Mouse (Mus musculus) layer of hippocampus, postnatal 10 days (tissue): ENCODE measurements around the gene Ubc. TPM values are rescaled to one million over a fixed set of nuclear protein-coding genes. Genes with fewer than 3 reads are reported as not detected.
"Not testable (repeated sequence)": the region's sequence is repeated elsewhere in the genome, so short reads cannot be mapped to it uniquely, and the experiment has no call there.

Source experiments
- DNase-seq, 2 experiments: peaks; one replicate each; pipeline ENCODE4 v3.0.0; 2021; ENCODE audit warnings: low spot score in 2 of 2
- long read RNA-seq: library from polyadenylated mRNA; stranded (forward); transcript quantifications from one replicate; pipeline ENCODE4 v2.0.0, GENCODE M21; 2023
- total RNA-seq, 2 experiments: library from RNA; stranded (reverse); gene quantifications; 2 replicates each; pipeline ENCODE4 v1.2.3; 2021

Ubc gene
- 100 to 1,000 TPM; 760 to 831 TPM for total RNA-seq
- long read RNA-seq, transcript Ubc-202 (2 exons, 2,618 nt), result major isoform, 63 of 192 reads
- long read RNA-seq, partial matches to known transcripts, result 85 of 192 reads
- long read RNA-seq, other reads (novel, unspliced or antisense), result 43 of 192 reads

DNA sequence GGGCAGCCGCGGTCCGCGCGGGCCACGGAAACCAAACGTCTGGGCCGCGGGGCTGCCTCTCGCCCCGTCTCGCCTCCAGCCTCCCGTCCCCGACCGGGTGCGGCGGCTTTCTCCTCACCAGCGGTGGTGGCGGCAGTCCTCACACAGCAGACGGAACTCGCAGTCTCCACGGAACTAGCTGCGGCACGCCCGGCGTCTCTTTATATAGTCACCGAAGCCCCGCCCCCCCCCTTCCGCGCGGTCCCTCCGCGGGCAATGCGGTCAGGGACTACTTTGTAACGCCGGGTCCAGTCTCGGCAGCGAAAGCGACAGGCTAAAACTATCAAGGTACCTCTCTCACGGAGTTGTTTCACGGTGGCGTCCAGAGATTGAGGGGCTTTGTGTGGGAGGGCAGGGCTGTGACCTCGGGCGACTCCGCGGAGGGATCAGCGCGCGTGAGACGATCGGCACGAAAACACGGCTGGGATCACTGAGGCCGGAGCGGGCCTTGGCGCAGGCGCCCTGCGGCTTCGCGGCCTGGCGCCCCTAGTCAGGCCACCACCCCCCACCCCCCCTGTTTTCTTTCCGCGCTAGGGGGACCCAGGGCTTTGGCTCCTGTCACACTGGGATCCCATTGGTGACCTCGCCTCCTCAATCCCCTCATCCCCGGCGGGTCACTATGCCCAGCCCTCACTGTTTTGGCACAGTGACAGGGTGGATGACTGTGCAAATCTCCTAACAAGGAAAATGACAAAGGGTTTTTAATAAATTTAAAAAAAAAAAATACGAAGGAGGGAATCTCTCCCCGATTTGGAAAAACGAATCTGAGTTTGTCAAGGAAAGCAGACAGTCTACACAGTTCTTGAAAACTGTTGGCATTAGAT lies at the start of gene Ubc:
Gene Ubc (minus strand): TSS at position 624 of the 863 bp plus-strand sequence.
- peak; percentile 89 for DNase-seq

DNA sequence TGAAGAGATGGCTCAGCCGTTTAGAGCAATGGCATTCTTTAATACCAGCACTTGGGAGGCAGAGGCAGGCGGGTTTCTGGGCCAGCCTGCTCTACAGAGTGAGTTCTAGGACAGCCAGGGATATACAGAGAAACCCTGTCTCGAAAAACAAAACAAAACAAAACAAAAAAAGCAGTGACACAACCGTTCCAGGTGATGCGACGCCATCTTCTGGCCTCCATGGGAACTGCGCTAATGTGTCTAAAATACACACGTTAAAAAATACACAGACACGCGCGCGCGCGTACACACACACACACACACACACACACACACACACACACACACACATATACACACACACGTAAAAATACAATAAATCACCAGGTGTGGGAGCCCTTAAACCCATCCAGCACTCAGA lies 44.3 kb upstream of the Ubc start:
- not testable (repeated sequence) for DNase-seq

DNA sequence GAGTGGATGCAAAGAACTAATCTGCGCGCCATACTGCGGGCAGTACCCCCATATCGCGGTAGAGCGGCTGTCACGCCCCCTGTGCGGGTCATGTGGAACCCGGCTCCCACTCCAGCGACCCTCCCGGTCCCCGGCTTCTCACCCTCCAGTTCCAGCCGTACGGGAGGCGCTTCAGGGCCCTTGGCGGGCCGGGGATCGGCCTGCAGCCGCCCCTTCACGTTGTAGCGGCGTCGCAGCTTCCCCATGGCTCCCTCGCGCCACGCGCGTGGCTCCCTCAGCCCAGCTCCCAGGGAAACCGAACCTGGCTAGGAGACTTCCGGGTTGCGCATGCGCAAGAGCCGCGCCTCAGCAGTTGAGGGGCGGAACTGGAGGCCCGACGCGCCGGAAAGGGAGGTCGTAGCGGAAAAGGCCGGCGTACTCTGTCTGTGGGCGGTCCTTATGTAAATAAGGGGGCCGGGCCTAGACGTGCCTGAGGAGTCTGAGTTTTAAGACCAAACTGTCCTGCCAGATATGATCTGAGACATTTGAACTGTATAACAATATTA lies 43.9 kb upstream of the Ubc start, which contains the start of gene Dhx37:
Gene Dhx37 (minus strand): TSS at position 329 of the 545 bp plus-strand sequence.
- peak; percentile 93 to 95 for DNase-seq

DNA sequence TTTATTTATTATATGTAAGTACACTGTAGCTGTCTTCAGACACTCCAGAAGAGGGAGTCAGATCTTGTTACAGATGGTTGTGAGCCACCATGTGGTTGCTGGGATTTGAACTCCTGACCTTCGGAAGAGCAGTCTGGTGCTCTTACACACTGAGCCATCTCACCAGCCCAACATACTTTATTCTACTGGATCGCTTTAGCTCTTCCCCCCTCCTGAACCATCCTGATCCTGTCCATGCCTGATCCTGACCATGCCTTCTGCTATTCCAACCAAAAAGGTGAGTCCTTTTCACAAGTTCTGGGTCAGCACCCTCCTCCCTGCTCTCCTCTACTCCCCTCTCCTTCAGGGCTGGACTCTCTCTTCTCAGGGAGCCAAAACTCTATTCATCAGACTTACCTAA lies 42.3 kb upstream of the Ubc start:
- not testable (repeated sequence) for DNase-seq

DNA sequence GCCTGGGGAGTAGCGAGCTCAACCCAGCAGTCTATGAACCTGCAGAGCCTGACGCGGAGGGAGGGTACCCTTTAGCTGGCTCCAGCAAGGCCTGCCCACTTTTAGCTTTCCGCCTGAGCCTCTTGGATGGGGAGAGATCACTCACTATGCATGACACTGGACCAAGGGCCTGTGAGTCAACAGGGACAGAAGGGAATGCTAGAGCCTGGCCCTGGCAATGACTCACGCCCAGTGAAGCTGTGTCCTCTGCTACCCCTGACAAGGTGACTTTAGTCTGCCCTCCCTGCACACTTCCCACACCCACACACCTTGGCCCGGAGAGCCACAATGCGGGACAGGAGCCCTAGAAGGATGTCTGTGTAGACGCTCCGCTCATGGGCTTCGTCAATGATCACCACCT lies 36.3 kb upstream of the Ubc start:
- no peak for DNase-seq

DNA sequence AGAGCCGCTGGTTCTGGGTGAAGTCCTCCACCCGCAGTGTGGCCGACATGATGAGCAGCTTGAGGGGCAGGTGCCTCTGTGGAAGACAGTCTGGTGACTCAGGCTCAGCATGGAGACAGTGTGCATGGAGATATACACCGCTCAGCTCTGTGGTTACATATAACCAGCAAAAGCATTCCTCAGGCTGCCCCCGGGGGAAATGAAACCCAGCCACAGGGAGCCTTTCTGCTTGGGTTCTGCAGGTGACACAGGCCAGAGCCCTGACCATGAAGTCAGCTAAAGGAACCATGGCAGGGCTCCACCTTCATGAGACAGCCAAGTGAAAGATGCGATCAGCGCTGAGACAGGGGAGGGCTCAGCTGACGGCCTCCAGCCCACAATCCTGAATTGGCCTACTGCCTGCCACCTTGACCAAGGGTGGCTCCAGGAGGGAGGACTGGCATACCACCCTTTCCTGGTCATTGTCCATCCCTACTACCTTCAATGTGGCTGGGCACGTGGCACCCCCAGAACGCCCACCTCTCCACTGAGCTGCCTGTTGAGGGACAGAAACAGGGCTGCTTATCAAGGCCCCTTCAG lies 35.8 kb upstream of the Ubc start:
- DNase-seq, result no peak

DNA sequence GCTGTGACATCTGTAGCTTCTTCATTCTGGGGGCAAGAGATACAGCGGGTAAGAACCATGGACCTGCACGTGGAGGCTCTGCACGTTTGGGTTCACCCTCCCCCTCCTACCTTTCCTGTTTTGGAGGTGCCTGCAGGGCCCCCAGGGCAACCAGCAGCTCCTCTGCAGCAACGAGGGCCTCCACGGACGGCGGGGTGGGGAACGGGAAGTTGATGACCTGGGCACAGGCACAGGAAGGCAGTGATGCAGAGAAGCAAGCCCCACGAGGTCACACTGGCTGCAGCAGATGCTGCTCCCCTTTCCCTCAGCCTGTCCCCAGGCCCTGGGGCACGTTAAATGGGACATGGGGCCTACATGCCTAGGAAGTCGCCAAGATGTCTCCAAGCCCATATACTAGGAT lies 29.1 kb upstream of the Ubc start:
- no peak for DNase-seq

DNA sequence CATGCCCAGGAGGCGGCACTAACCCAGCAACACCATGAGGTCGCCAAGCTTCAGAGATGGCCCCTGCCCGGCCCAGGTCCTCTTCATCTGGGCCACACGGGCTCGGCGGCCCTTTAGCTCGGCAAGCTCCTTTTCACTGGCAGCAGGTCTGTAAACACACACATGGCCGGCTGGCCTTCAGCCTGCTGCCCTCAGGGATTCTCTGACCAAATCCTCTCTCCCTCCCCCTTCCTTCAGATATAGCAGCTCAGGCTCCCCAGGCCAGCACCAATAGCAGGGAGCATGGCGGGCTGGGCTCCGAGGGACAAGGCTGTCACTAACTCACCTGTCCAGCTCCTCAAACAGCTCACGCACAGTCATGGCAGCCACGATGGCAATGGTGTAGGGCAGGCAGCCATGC lies 28.6 kb upstream of the Ubc start:
- DNase-seq, result no peak

DNA sequence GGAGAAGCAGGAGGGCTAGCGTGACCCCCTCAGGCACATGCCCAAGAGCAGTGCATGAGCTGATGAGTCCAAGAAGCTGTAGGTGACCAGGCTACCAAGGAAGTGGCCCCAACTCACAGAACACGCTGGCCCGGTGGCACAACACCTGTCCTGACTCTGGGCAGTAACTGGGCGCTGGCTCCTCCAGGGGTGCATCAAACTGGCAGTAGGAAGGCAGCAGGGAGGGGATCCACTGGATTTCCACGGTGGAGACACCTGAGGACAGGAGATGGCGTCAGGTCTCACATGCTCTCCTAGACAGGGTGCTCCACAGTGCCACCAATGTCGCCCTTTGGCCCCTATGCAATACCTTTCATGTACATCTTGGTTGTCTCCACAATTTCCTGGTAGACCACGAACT lies 26.2 kb upstream of the Ubc start:
- DNase-seq, result no peak

DNA sequence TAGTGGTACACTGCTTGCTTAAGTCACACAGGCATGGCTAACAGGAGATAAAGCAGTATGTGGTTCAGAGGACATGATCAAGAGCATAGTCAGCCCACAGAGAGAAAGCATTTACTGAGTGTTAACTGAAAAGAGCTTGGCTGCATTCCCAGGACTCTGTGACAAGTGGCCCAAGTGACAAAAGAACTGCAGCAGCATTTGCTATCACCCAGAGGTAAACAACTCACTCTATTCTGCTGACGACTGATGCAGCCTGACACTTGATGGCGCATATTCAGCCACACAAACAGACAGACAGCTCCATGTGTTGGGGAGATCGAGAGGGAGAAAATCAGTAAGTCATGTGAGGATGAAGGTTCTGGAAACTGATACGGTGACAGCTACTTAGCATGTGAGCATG lies 23.8 kb upstream of the Ubc start:
- no peak for DNase-seq

DNA sequence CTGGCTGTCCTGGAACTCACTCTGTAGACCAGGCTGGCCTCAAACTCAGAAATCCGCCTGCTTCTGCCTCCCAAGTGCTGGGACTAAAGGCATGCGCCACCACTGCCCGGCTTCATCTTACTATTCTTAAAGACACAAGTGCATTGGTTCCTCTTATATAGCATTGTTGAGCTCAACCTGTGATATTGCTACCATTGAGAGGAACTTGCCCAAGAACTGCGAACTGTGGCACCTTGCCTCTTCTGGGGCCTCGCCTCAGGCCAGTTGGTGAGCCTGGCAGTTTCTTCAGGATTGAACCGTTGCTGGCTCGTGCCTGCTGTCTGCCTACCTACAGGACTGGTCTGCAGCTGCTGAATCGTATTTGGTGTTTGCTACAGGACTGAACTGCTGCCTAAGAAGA lies 22.5 kb upstream of the Ubc start:
- DNase-seq, result not testable (repeated sequence)

DNA sequence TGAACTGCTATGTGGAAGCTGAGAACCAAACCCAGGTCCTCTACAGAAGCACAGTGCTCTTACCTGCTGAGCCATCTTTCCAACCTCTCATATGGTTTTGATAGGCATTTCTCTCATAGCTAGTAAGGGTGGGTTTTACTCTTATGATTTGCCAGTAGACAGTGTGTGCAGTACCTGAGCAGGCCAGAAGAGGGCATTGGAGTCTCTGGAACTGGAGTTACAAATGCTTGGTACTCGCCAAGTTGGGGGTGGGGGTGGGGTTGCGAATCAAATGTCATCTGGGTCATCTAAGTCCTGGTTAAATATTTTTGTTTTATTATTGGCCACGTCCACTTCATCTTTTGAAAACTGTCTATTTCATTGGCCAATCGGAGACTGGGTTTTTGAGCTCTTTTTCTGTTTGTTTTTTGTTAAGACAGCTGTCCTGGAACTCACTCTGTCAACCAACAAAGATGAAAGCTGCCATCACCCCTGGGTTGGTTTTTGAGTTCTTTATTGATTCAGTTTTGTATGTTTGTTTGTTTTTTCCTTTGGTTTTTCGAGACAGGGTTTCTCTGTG lies 22.0 kb upstream of the Ubc start:
- DNase-seq, result peak; percentile 84 to 85

DNA sequence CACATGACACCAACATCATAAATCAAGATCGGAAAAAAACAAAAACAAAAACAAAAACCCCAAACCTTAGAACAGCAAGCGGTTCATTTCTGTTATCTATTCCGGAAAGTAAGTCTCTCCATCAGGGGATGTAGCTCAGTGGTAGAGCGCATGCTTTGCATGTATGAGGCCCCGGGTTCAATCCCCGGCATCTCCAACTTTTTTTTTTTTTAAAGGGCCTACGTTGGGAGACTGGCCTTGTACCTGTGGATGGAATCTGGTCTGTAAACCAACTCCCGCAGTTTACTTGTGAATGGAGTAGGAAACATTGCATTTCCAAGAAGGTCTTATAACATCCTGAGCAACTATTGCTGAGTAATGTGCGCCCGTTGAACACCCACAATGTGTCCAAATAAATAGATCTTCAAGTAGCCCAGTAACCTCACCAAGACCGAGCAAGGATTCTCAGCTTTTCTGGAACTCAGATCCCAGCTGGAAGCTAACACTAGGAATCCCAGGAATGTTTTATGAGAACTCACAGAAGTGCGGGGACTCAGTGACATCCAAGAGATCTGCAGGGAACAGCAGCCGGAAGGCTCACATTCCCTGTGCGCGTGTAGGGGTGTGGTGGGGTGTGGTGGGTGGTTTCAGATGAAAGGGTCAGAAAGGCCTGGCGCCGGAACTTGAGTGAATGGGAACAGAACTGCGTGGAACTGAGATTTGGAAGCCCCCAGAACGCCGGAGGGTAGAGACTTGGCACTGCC lies 19.5 kb upstream of the Ubc start:
- peak; percentile 50 to 67 for DNase-seq

DNA sequence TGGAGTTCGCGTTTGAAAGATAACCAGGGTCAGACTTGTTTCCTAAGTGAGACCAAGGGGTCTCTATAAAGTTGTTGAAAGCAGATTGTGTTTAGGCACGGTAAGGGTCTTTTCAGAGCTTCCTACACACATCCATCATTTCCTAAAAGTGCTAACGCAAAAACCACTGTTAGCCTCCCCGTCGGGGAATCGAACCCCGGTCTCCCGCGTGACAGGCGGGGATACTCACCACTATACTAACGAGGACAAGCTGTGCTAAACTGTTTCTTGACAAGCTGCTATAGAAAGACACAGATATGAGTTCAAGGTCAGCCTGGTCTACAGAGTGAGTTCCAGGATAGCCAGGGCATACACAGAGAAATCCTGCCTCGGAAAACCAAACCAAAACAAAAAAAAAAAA lies 18.8 kb upstream of the Ubc start:
- DNase-seq, result peak; percentile 83 to 92

DNA sequence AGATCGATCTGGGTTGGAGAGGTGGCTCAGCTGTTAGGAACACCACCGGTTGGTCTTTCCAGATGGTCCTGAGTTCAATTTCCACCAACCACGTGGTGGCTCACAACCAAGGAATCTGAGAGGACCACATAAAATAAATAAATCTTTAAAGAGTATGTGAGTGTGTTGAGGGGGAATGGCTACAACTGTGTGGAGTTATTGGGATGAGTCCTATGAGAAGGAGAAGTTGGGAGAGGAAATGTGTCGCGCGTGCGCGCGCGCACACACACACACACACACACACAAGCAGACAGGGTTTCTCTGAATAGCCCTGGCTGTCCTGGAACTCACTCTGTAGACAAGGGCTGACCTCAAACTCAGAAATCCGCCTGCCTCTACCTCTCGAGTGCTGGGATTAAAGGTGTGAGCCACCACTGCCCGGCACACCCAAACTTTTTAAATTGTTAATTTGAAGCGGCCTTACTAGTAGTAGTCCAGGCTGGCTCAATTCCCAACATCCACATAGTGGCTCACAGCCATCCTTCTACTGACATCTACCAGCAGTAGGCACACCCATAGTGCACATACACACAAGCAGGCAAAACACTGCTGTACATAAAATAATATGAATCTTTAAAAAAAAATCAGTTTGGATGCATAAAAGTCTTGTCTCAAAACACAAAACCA lies 18.0 kb upstream of the Ubc start:
- DNase-seq, result no peak

DNA sequence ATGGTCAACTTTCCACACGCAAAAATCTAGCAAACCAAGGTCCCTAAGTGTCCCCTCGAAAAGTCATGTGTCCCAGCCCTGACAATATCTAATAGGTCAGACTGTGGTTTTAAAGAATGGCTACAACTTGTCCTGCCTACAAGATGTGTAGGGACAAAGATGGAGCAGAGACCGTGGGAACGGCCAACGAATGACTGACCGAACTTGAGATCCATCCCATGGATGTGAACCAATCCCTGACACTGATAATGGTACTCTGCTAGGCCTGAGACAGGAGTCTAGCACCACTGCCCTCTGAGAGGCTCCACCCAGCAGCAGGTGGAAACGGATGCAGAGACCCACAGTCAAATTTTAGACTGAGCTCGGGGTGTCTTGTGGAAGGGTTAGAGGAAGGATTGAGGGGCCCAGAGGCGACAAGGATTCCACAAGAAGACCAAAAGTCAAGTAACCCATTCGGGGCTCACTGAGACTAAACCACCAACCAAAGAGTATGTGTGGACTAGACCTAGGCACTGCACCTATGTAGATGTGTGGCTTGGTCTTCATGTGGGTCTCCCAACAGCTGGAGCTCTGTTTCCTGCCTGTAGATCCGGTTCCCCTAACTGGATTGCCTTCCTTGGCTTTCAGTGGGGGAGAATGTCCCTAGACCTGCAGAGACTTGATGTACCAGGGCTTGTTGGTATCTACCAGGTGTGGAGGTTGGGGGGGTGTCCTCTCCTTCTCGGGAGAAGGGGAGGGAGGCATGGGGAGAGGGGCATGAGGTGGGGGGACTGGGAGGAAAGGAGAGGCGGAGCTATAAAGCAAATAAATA lies 17.2 kb upstream of the Ubc start:
- no peak for DNase-seq

DNA sequence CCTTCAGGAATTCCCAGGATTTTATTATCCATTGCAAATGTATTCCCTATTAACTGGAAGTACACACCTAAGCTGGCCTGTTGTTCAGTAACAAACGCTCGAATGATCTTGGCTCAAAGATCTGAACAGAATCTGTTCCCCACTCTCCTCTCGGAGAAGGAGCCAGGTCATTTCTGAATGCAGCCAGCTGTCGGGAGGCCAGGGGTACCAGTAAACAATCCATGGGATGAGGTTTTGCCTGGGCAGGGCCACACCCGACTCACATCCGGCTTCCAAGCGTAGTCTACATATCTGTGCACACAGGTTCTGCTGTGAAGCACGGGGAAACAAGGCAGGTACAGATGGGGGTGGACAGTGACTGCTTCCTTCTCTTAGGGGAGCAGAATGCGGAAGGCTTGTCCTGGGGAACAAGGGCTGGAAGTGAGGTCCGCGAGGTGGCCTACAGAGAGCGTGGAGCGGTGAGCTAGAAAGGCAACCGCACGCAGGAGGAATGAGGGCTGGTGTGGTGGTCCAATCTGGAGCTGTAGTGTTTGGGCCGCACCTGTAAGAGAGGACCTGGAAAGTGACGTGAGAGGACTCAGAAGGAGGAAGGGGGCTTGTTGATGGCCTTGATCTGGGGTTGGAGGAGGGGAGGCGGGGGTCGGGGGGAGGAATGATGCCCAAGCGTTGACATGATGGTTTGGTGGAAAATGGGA lies 16.5 kb upstream of the Ubc start:
- DNase-seq, result peak; percentile 65 to 70

DNA sequence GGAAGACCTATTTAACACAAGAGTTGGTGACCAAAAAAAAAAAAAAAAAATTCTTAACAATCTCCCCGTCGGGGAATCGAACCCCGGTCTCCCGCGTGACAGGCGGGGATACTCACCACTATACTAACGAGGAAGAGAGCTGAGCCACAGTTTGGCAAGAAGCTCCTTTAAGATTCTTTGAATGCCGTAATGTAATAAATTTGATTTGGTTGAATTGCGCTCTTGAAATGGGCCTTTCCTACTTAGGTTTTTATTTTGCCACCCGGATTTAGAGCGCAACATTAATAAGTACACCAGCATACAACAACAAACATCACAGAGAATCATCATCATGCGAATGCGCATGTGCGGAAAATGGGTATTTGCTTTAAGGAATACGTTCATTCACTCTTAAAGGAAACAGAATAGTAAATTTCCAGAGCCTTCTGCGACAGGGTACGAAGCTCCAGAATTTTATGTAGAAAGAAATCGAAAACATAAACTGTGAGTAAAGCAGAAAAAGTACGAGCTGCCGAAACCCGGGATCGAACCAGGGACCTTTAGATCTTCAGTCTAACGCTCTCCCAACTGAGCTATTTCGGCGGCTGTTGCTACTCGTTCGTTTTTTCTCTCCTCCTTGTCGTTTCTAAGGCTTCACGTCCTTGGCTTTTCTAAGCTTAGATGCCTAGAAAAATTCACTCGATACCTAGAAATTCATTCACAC lies 15.7 kb upstream of the Ubc start:
- DNase-seq, result peak; percentile 92 to 93
